Mouse (Mus musculus) cortical plate, adult 2 months (tissue): ENCODE data around the gene Mup16. TPM values are rescaled to one million over a fixed set of nuclear protein-coding genes. Genes with fewer than 3 reads are reported as not detected.
"Not testable (repeated sequence)": the region's sequence is repeated elsewhere in the genome, so short reads cannot be mapped to it uniquely, and the experiment has no call there.

Experiments used
- H3K27ac ChIP-seq: fragments of 200-500 bp; 2 replicates; pipeline ENCODE4 v1.5.1; 2012; ENCODE audit warnings: low read length, control low read depth, inconsistent platforms; ENCODE audit not compliant: insufficient read depth
- H3K4me1 ChIP-seq: fragments of 200-500 bp; 2 replicates; pipeline ENCODE4 v1.6.1; 2011; ENCODE audit warnings: low read length; ENCODE audit not compliant: control insufficient read depth, insufficient read depth
- H3K4me3 ChIP-seq: fragments of 200-500 bp; 2 replicates; pipeline ENCODE4 v1.5.1; 2011; ENCODE audit warnings: mild to moderate bottlenecking, low read length, control low read depth; ENCODE audit not compliant: insufficient read depth
- polyA plus RNA-seq: library from polyadenylated mRNA; depleted of rRNA; stranded (reverse); fragments of >200 nt; gene quantifications from 2 replicates; pipeline ENCODE4 v1.2.3, GENCODE M21; 2012; rRNA removed

Mup16 gene
- polyA plus RNA-seq = not detected in 2 replicates

GRCm38 (mm10) chr4:61519431-61519830 lies at the start of gene Mup16:
Gene Mup16 (minus strand): TSS chr4:61519531.
- H3K4me3 ChIP-seq, H3K4me1 ChIP-seq, H3K27ac ChIP-seq: not testable (repeated sequence)

- H3K4me3 ChIP-seq, H3K27ac ChIP-seq, H3K4me1 ChIP-seq: not testable (repeated sequence)
Observed at GRCm38 (mm10) chr4:61555887-61556286, 36.6 kb upstream of the Mup16 start.

Other genes starting within 250 kb of the Mup16 start
- gene Mup14, start 215.5 kb downstream of the Mup16 start, polyA plus RNA-seq = not detected in 2 replicates
- not detected in 2 replicates for gene Mup15, start 79.8 kb downstream of the Mup16 start, polyA plus RNA-seq
- not detected in 2 replicates for gene Mup17, start 76.3 kb upstream of the Mup16 start, polyA plus RNA-seq
- not detected in 2 replicates for gene Mup18, start 154.6 kb upstream of the Mup16 start, polyA plus RNA-seq